Mouse (Mus musculus): ENCODE results near the gene Anp32b. TPM values are rescaled to one million over a fixed set of nuclear protein-coding genes. Genes with fewer than 3 reads are reported as not detected.

The Anp32b gene
- not detected in 2 replicates for polyA plus RNA-seq (2012; ENCODE audit: insufficient read depth, insufficient read length, low replicate concordance, missing spikeins)

DNA sequence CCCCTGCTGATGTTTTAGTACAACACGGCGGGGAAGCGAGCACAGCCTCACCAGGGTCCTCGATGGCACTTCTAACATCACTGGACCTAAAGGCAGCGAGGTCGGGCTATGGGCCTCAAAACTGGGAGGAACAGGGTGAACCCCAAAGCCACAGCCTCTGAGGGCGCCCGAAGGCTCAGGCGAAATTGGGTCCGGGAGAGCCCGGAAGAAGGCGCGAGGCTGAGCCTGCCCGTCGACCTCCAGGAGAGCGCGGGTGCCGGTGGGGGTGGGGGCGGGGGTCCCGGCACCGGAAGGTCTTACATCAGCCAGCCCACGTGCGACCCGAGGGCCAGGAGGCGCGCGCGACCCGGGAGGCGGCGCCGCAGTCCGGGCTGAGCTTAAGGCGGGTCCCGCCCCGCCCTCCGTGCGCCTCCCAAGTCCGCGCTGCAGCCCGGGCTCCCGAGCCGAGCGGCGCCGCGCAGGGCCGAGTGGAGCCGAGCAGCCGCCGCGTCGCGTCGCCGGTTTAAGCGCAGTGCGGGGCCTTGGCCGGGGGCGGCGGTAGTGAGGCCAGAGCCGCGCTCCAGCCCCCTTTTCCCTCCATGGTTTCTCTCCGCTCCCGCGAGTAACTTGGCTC is at the start of gene Anp32b:
Gene Anp32b (plus strand): TSS at position 384 of the 613 bp plus-strand sequence.
- 0% methylated on average over 64 of the region's 66 CpGs for WGBS
- H3K4me3 ChIP-seq (ENCODE audit: insufficient read depth, low read depth, low read length): peak within 1 kb of the TSS; percentile 92
- TF ChIP-seq CTCF (IDR thresholded peaks at IDR 0.05; ENCODE audit: insufficient read depth, low read depth, low read length) (peak; percentile 44; the same call in 1 of the 2 replicates), POLR2A (IDR thresholded peaks at IDR 0.05; ENCODE audit: insufficient read depth, low read depth, low read length) (0 out of 2 replicates have a peak, but pooled peaks have one; percentile 29)

DNA sequence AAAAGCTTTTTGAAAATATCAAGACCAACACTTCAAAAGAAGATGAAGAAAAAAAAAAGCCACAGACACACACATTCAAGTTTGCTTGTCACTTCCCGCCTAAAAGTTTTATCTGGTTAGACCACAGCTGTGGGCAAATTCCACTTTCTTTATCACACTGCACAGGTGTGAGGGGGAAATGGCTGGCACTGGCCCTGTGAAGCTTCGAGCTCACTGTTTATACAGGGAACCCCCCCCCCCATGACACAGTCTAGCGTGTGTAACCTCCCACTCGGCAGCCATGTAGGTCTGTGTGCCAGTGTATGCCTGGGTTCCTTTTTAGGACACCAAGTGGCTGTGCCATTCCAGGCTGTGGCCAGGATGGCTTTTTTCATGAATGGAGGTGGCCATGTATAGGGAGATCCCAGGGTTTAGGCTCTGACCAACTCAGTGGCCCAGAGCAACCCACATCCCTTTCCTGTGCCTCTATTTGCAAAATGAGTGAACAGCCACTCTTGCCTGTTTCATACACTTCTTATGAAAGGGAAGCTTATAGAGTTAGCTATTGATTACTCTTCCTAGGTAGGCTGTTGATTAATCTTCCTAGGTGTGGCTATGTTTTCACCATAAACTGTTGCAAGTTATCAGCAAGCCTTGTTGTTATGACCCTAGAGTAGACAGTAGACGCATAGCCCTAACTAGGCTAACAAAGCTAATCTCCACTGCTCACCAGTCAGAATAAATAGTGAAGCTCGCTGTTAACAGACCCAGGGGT is 46.5 kb upstream of the Anp32b start:
- 87% methylated on average over 6 of the region's 6 CpGs for WGBS
- Histone ChIP-seq H3K4me1 (ENCODE audit: control insufficient read depth, insufficient read depth, low read length) (no peaks in the 10 kb centered on the region), H3K4me3 (ENCODE audit: insufficient read depth, low read depth, low read length) (no peak overlapping the region), H3K27ac (ENCODE audit: insufficient read depth, low read depth, low read length) (no peak overlapping the region)
- TF ChIP-seq POLR2A (IDR thresholded peaks at IDR 0.05; ENCODE audit: insufficient read depth, low read depth, low read length): no peak
- no peak for TF ChIP-seq CTCF (IDR thresholded peaks at IDR 0.05; ENCODE audit: insufficient read depth, low read depth, low read length)

More for the DNA sequence above, at the start of gene Anp32b:
- peaks cover 9% of the 10 kb centered on the region for H3K4me1 ChIP-seq (ENCODE audit: control insufficient read depth, insufficient read depth, low read length)
- H3K27ac ChIP-seq (ENCODE audit: insufficient read depth, low read depth, low read length): peak within 1 kb of the TSS; percentile 89

DNA sequence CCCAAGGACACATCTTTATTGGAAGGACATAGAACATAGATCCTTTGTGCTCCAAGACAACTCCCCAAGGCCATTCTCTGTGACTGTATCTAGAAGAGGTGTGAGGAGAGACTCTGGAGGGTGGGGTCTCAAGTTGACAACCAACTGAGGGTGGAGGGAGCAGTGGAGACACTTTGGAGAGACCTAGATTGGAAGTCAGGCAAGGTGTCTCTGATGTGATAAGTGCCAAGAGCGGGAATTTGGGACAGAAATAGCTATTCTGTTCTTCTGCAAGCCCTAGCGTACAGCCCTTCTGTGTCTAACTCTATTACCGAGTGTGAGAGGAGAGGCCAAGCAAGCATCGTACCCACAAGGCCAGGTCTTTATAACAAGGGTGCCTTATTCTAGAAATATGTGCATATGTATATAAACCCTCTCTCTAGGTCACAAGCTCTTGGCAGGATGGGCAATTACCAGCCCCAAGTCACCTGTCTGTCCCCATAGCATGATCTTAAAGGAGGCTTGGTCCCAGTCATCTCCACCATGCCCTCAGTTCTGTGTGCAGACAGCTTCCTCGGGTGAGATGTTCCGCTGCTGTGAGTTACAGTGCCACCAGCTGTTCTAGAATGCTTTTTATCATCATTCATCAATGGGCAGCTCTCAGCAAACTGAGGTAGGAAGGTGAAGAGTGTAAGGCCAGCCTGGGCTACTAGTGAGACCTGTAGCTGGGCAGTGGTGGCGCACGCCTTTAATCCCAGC is 43.6 kb upstream of the Anp32b start:
- TF ChIP-seq CTCF (IDR thresholded peaks at IDR 0.05; ENCODE audit: insufficient read depth, low read depth, low read length) (no peak), POLR2A (IDR thresholded peaks at IDR 0.05; ENCODE audit: insufficient read depth, low read depth, low read length) (no peak)
- no peak overlapping the region for H3K4me3 ChIP-seq (ENCODE audit: insufficient read depth, low read depth, low read length)
- WGBS: 92% methylated on average over 8 of the region's 8 CpGs
- H3K27ac ChIP-seq (ENCODE audit: insufficient read depth, low read depth, low read length): no peak overlapping the region
- no peaks in the 10 kb centered on the region for H3K4me1 ChIP-seq (ENCODE audit: control insufficient read depth, insufficient read depth, low read length)

DNA sequence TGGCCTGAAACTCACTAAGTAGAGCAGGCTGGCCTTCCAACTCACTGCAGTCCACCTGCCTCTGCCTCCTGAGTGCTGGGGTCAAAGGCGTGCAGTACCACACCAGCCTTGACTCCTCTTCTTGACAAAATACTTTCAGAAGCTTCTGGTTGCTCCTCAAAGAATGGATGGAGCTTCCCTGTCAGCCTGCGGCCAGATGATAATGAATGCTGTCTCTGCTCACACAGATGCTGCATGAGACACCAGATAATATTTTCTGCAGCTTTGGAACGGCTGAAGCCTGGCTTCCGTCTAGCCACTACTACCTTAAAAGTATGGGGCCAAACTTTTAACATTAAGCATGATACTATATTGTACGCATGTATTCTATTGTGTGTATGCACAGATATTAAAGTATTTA is 40.0 kb upstream of the Anp32b start:
- WGBS: 97% methylated on average over 5 of the region's 5 CpGs
- H3K4me1 ChIP-seq (ENCODE audit: control insufficient read depth, insufficient read depth, low read length): no peaks in the 10 kb centered on the region
- no peak overlapping the region for H3K4me3 ChIP-seq (ENCODE audit: insufficient read depth, low read depth, low read length)
- no peak overlapping the region for H3K27ac ChIP-seq (ENCODE audit: insufficient read depth, low read depth, low read length)
- TF ChIP-seq POLR2A (IDR thresholded peaks at IDR 0.05; ENCODE audit: insufficient read depth, low read depth, low read length): no peak

DNA sequence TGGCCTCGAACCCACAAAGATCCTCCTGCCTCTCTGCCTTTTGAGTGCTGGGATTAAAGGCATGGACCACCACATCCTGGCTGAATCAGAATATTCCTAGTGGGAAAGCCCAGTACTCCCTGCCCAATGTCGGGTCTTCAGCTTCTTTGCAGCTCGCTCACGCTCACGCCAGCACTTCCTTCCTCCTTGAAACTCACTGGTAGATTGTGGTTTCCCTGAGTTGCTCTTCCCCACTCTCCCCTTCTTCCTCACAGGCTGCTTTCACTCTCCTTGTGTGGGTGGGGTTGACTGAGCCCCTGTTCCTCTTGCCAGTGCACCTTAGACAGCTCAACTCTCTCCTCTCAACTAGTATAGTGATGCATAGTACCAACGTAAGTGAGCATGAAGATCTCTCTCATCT is 39.2 kb upstream of the Anp32b start:
- no peak overlapping the region for H3K4me3 ChIP-seq (ENCODE audit: insufficient read depth, low read depth, low read length)
- TF ChIP-seq CTCF (IDR thresholded peaks at IDR 0.05; ENCODE audit: insufficient read depth, low read depth, low read length) (no peak), POLR2A (IDR thresholded peaks at IDR 0.05; ENCODE audit: insufficient read depth, low read depth, low read length) (no peak)
- H3K27ac ChIP-seq (ENCODE audit: insufficient read depth, low read depth, low read length): no peak overlapping the region
- no peaks in the 10 kb centered on the region for H3K4me1 ChIP-seq (ENCODE audit: control insufficient read depth, insufficient read depth, low read length)
- 88% methylated on average over 6 of the region's 6 CpGs for WGBS

DNA sequence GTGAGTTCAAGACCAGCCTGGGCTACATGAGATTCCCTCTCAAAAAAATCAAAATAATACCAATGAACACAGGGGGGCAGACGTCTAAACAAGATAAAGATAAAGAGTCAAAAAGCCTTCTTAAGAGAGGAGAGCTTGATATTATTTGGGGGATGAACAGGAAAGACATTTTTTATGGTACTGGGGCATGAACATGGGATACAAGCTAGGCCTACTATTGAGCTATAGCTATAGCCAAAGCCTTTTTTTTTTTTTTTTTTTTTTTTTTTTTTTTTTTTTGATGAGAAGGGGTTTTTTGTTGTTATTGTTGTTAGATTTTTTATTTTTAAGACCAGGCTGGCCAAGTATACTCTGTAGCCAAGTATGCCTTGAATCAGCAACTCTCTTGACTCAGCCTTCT is 38.6 kb upstream of the Anp32b start:
- 57% methylated on average over 1 of the region's 1 CpGs for WGBS
- H3K4me1 ChIP-seq (ENCODE audit: control insufficient read depth, insufficient read depth, low read length): no peaks in the 10 kb centered on the region
- no peak overlapping the region for H3K4me3 ChIP-seq (ENCODE audit: insufficient read depth, low read depth, low read length)
- TF ChIP-seq CTCF (IDR thresholded peaks at IDR 0.05; ENCODE audit: insufficient read depth, low read depth, low read length) (no peak), POLR2A (IDR thresholded peaks at IDR 0.05; ENCODE audit: insufficient read depth, low read depth, low read length) (no peak)
- no peak overlapping the region for H3K27ac ChIP-seq (ENCODE audit: insufficient read depth, low read depth, low read length)

DNA sequence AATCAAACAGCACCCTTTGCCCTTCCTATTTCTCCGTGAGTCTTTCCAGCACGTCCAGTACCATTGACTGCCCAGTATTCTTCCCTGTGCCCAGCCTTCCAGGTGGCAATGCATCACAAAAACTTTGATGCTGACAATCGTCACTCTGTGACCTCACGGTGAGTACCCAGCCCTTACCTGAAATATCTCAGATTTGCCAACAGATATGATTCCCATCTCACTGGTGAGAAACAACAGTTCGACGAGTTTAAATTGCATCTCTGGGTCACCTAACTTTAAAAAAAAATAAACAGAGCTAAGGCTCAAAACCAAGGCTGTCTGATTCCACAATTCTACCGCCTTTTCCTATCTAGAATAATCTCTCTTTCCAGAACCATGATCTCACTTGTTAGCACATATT is 37.3 kb upstream of the Anp32b start, which contains the start of gene Hemgn:
Gene Hemgn (minus strand): TSS at position 101 of the 400 bp plus-strand sequence.
- Histone ChIP-seq H3K4me1 (ENCODE audit: control insufficient read depth, insufficient read depth, low read length) (no peaks in the 10 kb centered on the region), H3K27ac (ENCODE audit: insufficient read depth, low read depth, low read length) (no peak within 1 kb of the TSS), H3K4me3 (ENCODE audit: insufficient read depth, low read depth, low read length) (no peak within 1 kb of the TSS)
- WGBS: 86% methylated on average over 7 of the region's 7 CpGs
- no peak for TF ChIP-seq CTCF (IDR thresholded peaks at IDR 0.05; ENCODE audit: insufficient read depth, low read depth, low read length)
- no peak for TF ChIP-seq POLR2A (IDR thresholded peaks at IDR 0.05; ENCODE audit: insufficient read depth, low read depth, low read length)

DNA sequence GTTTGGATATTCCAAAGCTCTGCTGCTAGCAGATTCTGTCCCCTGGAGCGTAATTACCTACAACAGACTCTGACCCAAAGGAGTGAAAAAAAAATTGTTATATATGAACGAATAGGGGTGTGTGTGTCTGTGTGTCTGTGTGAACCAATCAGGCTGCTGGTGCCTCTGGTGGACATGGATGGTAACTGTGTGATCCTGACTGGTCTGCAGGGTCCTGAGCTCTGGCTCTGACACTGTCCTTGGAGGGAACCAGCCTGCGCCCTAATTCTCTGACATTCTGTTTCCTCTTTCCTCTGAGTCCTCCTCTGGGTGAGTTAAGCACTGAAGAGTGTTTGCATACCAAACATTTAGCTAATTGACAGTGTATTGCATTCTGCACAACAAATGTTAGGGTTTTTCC is 33.2 kb upstream of the Anp32b start:
- no peak overlapping the region for H3K27ac ChIP-seq (ENCODE audit: insufficient read depth, low read depth, low read length)
- TF ChIP-seq POLR2A (IDR thresholded peaks at IDR 0.05; ENCODE audit: insufficient read depth, low read depth, low read length) (no peak), CTCF (IDR thresholded peaks at IDR 0.05; ENCODE audit: insufficient read depth, low read depth, low read length) (no peak)
- H3K4me3 ChIP-seq (ENCODE audit: insufficient read depth, low read depth, low read length): no peak overlapping the region
- H3K4me1 ChIP-seq (ENCODE audit: control insufficient read depth, insufficient read depth, low read length): no peaks in the 10 kb centered on the region
- WGBS: 66% methylated on average over 3 of the region's 3 CpGs

DNA sequence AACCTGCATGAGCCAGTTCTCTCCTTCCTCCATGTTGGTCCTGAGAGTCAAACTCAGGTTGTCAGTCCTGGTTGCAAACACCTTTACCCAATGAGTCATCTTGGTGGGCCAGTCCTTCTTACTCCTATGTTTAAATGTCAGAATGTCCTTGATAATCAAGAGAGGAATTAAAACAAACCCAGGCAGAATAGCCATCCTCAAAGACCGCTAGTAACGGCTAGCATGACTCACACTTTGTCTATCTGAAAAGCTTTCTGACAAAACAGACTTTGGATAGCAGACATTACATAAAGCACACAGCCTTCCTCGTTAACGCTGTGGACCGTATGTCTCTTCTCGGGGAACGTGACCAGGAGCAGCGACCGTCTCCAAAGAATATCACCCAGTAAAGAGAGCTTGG is 31.9 kb upstream of the Anp32b start:
- H3K4me1 ChIP-seq (ENCODE audit: control insufficient read depth, insufficient read depth, low read length): no peaks in the 10 kb centered on the region
- no peak for TF ChIP-seq CTCF (IDR thresholded peaks at IDR 0.05; ENCODE audit: insufficient read depth, low read depth, low read length)
- TF ChIP-seq POLR2A (IDR thresholded peaks at IDR 0.05; ENCODE audit: insufficient read depth, low read depth, low read length): no peak
- WGBS: 63% methylated on average over 9 of the region's 9 CpGs
- no peak overlapping the region for H3K27ac ChIP-seq (ENCODE audit: insufficient read depth, low read depth, low read length)
- H3K4me3 ChIP-seq (ENCODE audit: insufficient read depth, low read depth, low read length): no peak overlapping the region
